Mouse (Mus musculus): ENCODE measurements at regions not wholly inside any gene's neighbourhood (a gene's known extent, or its start where the extent isn't known, plus 50 kb on each side); places are given as distances from the start of the nearest gene placed in this dataset.

- no peaks in the 10 kb centered on the region for H3K36me3 ChIP-seq
- H3K4me1 ChIP-seq, result peaks cover 6% of the 10 kb centered on the region; the same call in 1 of the 2 replicates
- no peaks in the 10 kb centered on the region for H3K9me3 ChIP-seq
- no peak overlapping the region for H3K9ac ChIP-seq
- peaks cover 3% of the 10 kb centered on the region; the same call in 1 of the 2 replicates for H3K27me3 ChIP-seq
- no peak overlapping the region for H3K4me3 ChIP-seq
- ATAC-seq (ENCODE audit: borderline replicate concordance, extremely low read depth, low FRiP score, low TSS enrichment), result no peak
- no peak overlapping the region for H3K4me2 ChIP-seq
- no peak overlapping the region for H3K27ac ChIP-seq
- WGBS, result 87% methylated on average over 9 of the region's 9 CpGs
These were observed 80.1 kb downstream of the Gm572 start for GRCm38 (mm10) chr4:148723208-148723607.

GRCm38 (mm10) chr4:148723934-148724719 lies 80.1 kb upstream of the Casz1 start:
- H3K36me3 ChIP-seq, result no peaks in the 10 kb centered on the region
- no peak overlapping the region for H3K27ac ChIP-seq
- peak overlapping the region; percentile 33 for H3K4me3 ChIP-seq
- H3K9ac ChIP-seq, result peak overlapping the region; percentile 28
- peaks cover 6% of the 10 kb centered on the region; the same call in 1 of the 2 replicates for H3K4me1 ChIP-seq
- WGBS, result 5% methylated on average over 34 of the region's 39 CpGs
- H3K9me3 ChIP-seq, result no peaks in the 10 kb centered on the region
- H3K4me2 ChIP-seq, result peak overlapping the region; percentile 81
- H3K27me3 ChIP-seq, result peaks cover 3% of the 10 kb centered on the region; the same call in 1 of the 2 replicates
- no peak for ATAC-seq (ENCODE audit: borderline replicate concordance, extremely low read depth, low FRiP score, low TSS enrichment)

GRCm38 (mm10) chr4:148728800-148729199 lies 75.4 kb upstream of the Casz1 start:
- ATAC-seq (ENCODE audit: borderline replicate concordance, extremely low read depth, low FRiP score, low TSS enrichment), result no peak
- H3K9ac ChIP-seq, result no peak overlapping the region
- 80% methylated on average over 5 of the region's 5 CpGs for WGBS
- peaks cover 7% of the 10 kb centered on the region for H3K4me1 ChIP-seq
- no peaks in the 10 kb centered on the region for H3K9me3 ChIP-seq
- peaks cover 6% of the 10 kb centered on the region; the same call in 1 of the 2 replicates for H3K27me3 ChIP-seq
- H3K36me3 ChIP-seq, result no peaks in the 10 kb centered on the region
- H3K27ac ChIP-seq, result no peak overlapping the region
- no peak overlapping the region for H3K4me2 ChIP-seq
- H3K4me3 ChIP-seq, result no peak overlapping the region

GRCm38 (mm10) chr4:148731586-148731985 lies 72.6 kb upstream of the Casz1 start:
- Histone ChIP-seq H3K9me3 (no peaks in the 10 kb centered on the region), H3K27me3 (peaks cover 12% of the 10 kb centered on the region; the same call in 1 of the 2 replicates), H3K4me3 (no peak overlapping the region), H3K36me3 (no peaks in the 10 kb centered on the region), H3K9ac (no peak overlapping the region), H3K4me1 (peaks cover 20% of the 10 kb centered on the region), H3K4me2 (no peak overlapping the region), H3K27ac (no peak overlapping the region)
- 57% methylated on average over 3 of the region's 3 CpGs for WGBS
- no peak for ATAC-seq (ENCODE audit: borderline replicate concordance, extremely low read depth, low FRiP score, low TSS enrichment)

- Histone ChIP-seq H3K4me2 (peak overlapping the region; percentile 6; the same call in 1 of the 2 replicates), H3K27ac (peak overlapping the region; percentile 39), H3K4me1 (peaks cover 20% of the 10 kb centered on the region), H3K4me3 (no peak overlapping the region), H3K9me3 (no peaks in the 10 kb centered on the region), H3K36me3 (no peaks in the 10 kb centered on the region), H3K27me3 (peaks cover 26% of the 10 kb centered on the region), H3K9ac (no peak overlapping the region)
- ATAC-seq (ENCODE audit: borderline replicate concordance, extremely low read depth, low FRiP score, low TSS enrichment), result no peak
- WGBS, result 59% methylated on average over 9 of the region's 9 CpGs
These were observed 70.2 kb upstream of the Casz1 start for GRCm38 (mm10) chr4:148734061-148734460.

DNA sequence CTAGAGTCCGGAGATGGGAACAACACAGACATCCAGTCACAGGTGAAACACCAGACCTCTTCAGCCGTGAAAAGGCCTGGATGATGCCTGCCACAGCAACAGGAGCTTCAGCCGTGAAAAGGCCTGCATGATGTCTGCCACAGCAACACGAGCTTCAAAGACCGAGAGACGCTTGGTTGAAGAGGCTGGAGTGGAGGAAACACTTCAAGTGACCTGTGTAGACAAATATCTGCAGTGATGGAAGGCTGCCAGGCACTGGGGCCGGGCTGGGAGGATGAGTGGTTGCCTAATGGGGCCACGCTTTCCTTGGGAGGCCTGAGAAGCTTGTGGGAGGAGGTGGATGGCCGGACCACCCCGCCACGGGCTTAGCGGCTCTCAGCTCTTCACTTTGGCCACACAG lies 69.7 kb upstream of the Casz1 start:
- H3K4me1 ChIP-seq, result peaks cover 20% of the 10 kb centered on the region
- no peak overlapping the region for H3K4me3 ChIP-seq
- H3K4me2 ChIP-seq, result peak overlapping the region; percentile 6; the same call in 1 of the 2 replicates
- no peak overlapping the region for H3K9ac ChIP-seq
- peaks cover 28% of the 10 kb centered on the region for H3K27me3 ChIP-seq
- no peaks in the 10 kb centered on the region for H3K9me3 ChIP-seq
- peak; percentile 66; the same call in 1 of the 2 replicates for ATAC-seq (ENCODE audit: borderline replicate concordance, extremely low read depth, low FRiP score, low TSS enrichment)
- WGBS, result 28% methylated on average over 12 of the region's 12 CpGs
- peak overlapping the region; percentile 39 for H3K27ac ChIP-seq
- no peaks in the 10 kb centered on the region for H3K36me3 ChIP-seq

DNA sequence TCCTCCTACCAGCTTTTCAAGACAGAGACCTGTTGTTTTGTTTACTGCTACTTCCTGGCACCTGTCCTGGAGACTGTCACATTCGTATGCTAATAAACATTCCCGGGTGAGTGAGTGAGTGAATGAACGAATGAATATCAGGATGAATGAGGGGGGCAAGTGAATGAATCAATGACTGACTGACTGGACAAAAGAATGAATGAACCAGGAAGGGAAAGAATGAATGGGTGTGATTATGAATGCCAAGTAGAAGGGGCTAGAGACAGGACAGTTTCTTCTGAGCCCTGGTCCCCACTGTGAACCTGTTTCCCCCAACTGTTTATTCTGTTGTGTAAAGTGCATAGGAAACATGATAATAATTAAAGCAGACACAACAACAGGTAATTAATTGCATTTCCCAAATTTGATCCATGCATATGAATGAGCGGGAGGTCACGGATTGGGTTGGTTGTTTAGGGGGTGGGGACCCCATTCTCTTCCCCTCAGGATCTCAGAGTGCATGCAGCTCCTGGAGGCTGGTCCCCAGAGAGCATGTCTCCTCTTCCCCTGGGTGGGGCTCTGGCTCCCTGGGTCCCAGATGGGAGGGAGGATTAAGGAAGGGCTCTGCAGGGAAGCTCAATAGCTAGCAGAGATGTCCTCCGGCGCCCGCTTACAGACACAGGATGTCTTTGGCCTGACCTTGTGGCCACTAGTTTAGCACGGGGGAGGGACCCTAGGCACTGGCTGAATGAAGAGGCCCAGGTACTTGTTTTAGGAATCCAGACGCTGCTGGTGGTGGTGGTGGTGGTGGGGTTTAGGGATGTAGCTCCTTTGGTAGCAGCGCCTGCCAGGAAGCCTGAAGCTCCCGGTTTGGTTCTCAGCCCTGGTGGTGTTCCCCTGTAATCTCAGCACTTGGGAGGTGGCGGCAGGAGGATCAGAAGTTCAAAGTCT lies 65.4 kb upstream of the Casz1 start:
- no peak for ATAC-seq (ENCODE audit: borderline replicate concordance, extremely low read depth, low FRiP score, low TSS enrichment)
- Histone ChIP-seq H3K4me1 (peaks cover 23% of the 10 kb centered on the region), H3K9ac (no peak overlapping the region), H3K36me3 (no peaks in the 10 kb centered on the region), H3K4me3 (no peak overlapping the region), H3K27me3 (peaks cover 36% of the 10 kb centered on the region), H3K4me2 (no peak overlapping the region), H3K9me3 (no peaks in the 10 kb centered on the region), H3K27ac (no peak overlapping the region)
- 41% methylated on average over 13 of the region's 13 CpGs for WGBS

- Histone ChIP-seq H3K9ac (peak overlapping the region; percentile 53), H3K36me3 (no peaks in the 10 kb centered on the region), H3K27me3 (peaks cover 26% of the 10 kb centered on the region), H3K4me2 (peak overlapping the region; percentile 95), H3K9me3 (no peaks in the 10 kb centered on the region), H3K27ac (no peak overlapping the region), H3K4me1 (peaks cover 5% of the 10 kb centered on the region; the same call in 1 of the 2 replicates), H3K4me3 (peak overlapping the region; percentile 51)
- 3% methylated on average over 61 of the region's 65 CpGs for WGBS
- peak; percentile 33; the same call in 1 of the 2 replicates for ATAC-seq (ENCODE audit: borderline replicate concordance, extremely low read depth, low FRiP score, low TSS enrichment)
These were observed 61.4 kb upstream of the Casz1 start for GRCm38 (mm10) chr4:148742549-148743413.

DNA sequence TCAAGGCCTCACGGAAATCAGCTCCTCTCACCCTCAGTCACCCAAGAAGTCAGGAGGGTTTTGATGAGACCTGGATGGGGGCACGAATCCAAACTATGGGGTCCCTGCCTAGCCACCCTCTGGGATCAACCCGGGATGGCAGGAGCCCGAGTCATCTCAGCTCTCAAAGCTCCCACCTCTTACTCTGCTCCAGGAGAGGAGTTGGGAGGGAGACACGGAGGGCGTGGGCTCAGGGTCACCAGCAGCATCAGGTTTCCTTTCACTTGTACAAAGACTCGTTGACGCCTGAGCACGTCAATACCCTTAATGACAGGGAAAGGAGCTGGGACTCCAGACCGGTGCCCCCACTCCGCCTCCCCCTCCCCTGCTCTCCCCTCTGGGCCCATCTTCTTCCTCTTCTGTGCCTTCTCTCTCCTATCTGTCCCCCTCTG lies 60.8 kb upstream of the Casz1 start:
- H3K27ac ChIP-seq, result no peak overlapping the region
- peak overlapping the region; percentile 95; the same call in 1 of the 2 replicates for H3K4me2 ChIP-seq
- H3K9me3 ChIP-seq, result no peaks in the 10 kb centered on the region
- H3K36me3 ChIP-seq, result no peaks in the 10 kb centered on the region
- no peak overlapping the region for H3K4me3 ChIP-seq
- peaks cover 5% of the 10 kb centered on the region; the same call in 1 of the 2 replicates for H3K4me1 ChIP-seq
- peaks cover 25% of the 10 kb centered on the region for H3K27me3 ChIP-seq
- ATAC-seq (ENCODE audit: borderline replicate concordance, extremely low read depth, low FRiP score, low TSS enrichment), result no peak
- 29% methylated on average over 11 of the region's 11 CpGs for WGBS
- no peak overlapping the region for H3K9ac ChIP-seq

DNA sequence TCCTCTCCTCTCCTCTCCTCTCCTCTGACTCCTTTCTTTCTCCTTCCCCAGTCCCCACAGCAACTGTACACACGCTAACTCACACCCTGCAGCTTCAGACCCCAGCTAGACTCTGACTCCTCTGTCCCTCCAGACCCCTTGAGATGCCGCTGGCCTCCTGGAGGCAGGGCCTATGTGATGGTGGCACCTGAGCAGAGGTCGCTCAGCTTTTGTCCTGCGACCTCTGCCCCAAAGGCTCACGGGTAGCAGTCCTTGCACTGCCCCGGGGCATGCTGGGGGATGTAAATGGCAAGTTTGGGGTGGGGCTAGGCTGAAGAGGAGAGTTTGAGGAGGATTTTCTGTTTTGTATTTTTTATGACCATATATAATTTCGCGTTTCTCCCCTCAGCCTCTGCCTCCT lies 60.2 kb upstream of the Casz1 start:
- Histone ChIP-seq H3K27ac (no peak overlapping the region), H3K9me3 (no peaks in the 10 kb centered on the region), H3K4me2 (no peak overlapping the region), H3K9ac (no peak overlapping the region), H3K36me3 (no peaks in the 10 kb centered on the region), H3K4me1 (peaks cover 5% of the 10 kb centered on the region; the same call in 1 of the 2 replicates), H3K27me3 (peaks cover 22% of the 10 kb centered on the region), H3K4me3 (no peak overlapping the region)
- no peak for ATAC-seq (ENCODE audit: borderline replicate concordance, extremely low read depth, low FRiP score, low TSS enrichment)
- 63% methylated on average over 8 of the region's 8 CpGs for WGBS
